Mouse (Mus musculus): Measurements from ENCODE around the gene Fbxl16. TPM values are rescaled to one million over a fixed set of nuclear protein-coding genes. Genes with fewer than 3 reads are reported as not detected.

Fbxl16 gene
- total and polyA plus RNA-seq, 3 experiments: not detected

- peak overlapping the region; percentile 67 to 83 (median 76) for H3K4me3 ChIP-seq (replicated peaks in 1 of 3; ENCODE audit: low read depth in 2 of 3, low read length in 2 of 3, poor library complexity in 1 of 3)
- no peaks in the 10 kb centered on the region for H3K9me3 ChIP-seq (replicated peaks; ENCODE audit: low read length)
- H3K4me2 ChIP-seq (ENCODE audit: insufficient read depth, low read depth, poor library complexity, severe bottlenecking): peak overlapping the region; percentile 71
- 0 out of 2 replicates have a peak, but pooled peaks cover 3% of the 10 kb centered on the region for H3K79me2 ChIP-seq (replicated peaks; ENCODE audit: control insufficient read depth, extremely low read depth, insufficient read depth, poor library complexity, severe bottlenecking)
- H3K9ac ChIP-seq (ENCODE audit: insufficient read depth, low read depth): peak overlapping the region; percentile 42
- peaks cover 14 to 29% of the 10 kb centered on the region in 2 experiments for H3K4me1 ChIP-seq (ENCODE audit: control insufficient read depth in 1 of 2, insufficient read depth in 2 of 2)
- in situ Hi-C loops (cut with MboI; ENCODE audit: low pct_ligation_motif_present, low pct_unique_long_range_greater_than_20kb, low sequenced_read_pairs) (loop anchor here (10.0 kb wide), 1 partner anchor 57 kb away; the partner anchor contains the start of gene Mslnl), dilution Hi-C loops (cut with MboI; ENCODE audit: extremely low pct_ligation_motif_present, extremely low pct_unique_long_range_greater_than_20kb, low sequenced_read_pairs) (no loop called here)
- no peak overlapping the region for H3K27ac ChIP-seq (ENCODE audit: insufficient read depth, low read depth)
- no peak for TF ChIP-seq JUN (IDR thresholded peaks at IDR 0.05; ENCODE audit: insufficient read depth, low read depth, low read length)
- H3K36me3 ChIP-seq (replicated peaks in 1 of 2; ENCODE audit: control insufficient read depth in 1 of 2, insufficient read depth in 1 of 2, low read length in 1 of 2): peaks cover 17 to 50% of the 10 kb centered on the region in 2 experiments
- DNase-seq (ENCODE audit: extremely low read depth): no peak
- no peaks in the 10 kb centered on the region for H3K27me3 ChIP-seq (replicated peaks)
Observed at GRCm38 (mm10) chr17:25791320-25791842, 17.5 kb upstream of the Fbxl16 start.

GRCm38 (mm10) chr17:25791843-25792527, 16.9 kb upstream of the Fbxl16 start:
- H3K79me2 ChIP-seq (replicated peaks; ENCODE audit: control insufficient read depth, extremely low read depth, insufficient read depth, poor library complexity, severe bottlenecking): 0 out of 2 replicates have a peak, but pooled peaks cover 3% of the 10 kb centered on the region
- DNase-seq (ENCODE audit: extremely low read depth): peak; percentile 84
- dilution Hi-C loops (cut with MboI; ENCODE audit: extremely low pct_ligation_motif_present, extremely low pct_unique_long_range_greater_than_20kb, low sequenced_read_pairs): no loop called here
- H3K27me3 ChIP-seq (replicated peaks): no peaks in the 10 kb centered on the region
- no peaks in the 10 kb centered on the region for H3K9me3 ChIP-seq (replicated peaks; ENCODE audit: low read length)
- H3K27ac ChIP-seq (ENCODE audit: insufficient read depth, low read depth): peak overlapping the region; percentile 67
- peak overlapping the region; percentile 71; the same call in 1 of the 2 replicates for H3K4me2 ChIP-seq (ENCODE audit: insufficient read depth, low read depth, poor library complexity, severe bottlenecking)
- peak overlapping the region; percentile 67 to 83 (median 76) for H3K4me3 ChIP-seq (replicated peaks in 1 of 3; ENCODE audit: low read depth in 2 of 3, low read length in 2 of 3, poor library complexity in 1 of 3)
- H3K9ac ChIP-seq (ENCODE audit: insufficient read depth, low read depth): peak overlapping the region; percentile 42
- H3K36me3 ChIP-seq (replicated peaks in 1 of 2; ENCODE audit: control insufficient read depth in 1 of 2, insufficient read depth in 1 of 2, low read length in 1 of 2): peaks cover 17 to 44% of the 10 kb centered on the region in 2 experiments
- peaks cover 14 to 29% of the 10 kb centered on the region in 2 experiments for H3K4me1 ChIP-seq (ENCODE audit: control insufficient read depth in 1 of 2, insufficient read depth in 2 of 2)
- in situ Hi-C loops (cut with MboI; ENCODE audit: low pct_ligation_motif_present, low pct_unique_long_range_greater_than_20kb, low sequenced_read_pairs): loop anchor here (10.0 kb wide), 1 partner anchor 57 kb away; the partner anchor contains the start of gene Mslnl
- TF ChIP-seq TBP (conservative IDR thresholded peaks at IDR 0.05; ENCODE audit: low read depth, low read length): peak; percentile 63; the same call in 1 of the 2 replicates
- TF ChIP-seq RAD21 (IDR thresholded peaks at IDR 0.05; ENCODE audit: low read depth, low read length): no peak
- no peak for TF ChIP-seq SMC3 (IDR thresholded peaks at IDR 0.05; ENCODE audit: low read depth, low read length)
- peak; percentile 20; the same call in 1 of the 2 replicates for TF ChIP-seq ZKSCAN1 (IDR thresholded peaks at IDR 0.05; ENCODE audit: borderline replicate concordance, low read depth, low read length)
- 0 out of 2 replicates have a peak, but pooled peaks have one; percentile 76 for TF ChIP-seq NELFE (IDR thresholded peaks at IDR 0.05; ENCODE audit: low read depth, low read length)
- TF ChIP-seq JUN (IDR thresholded peaks at IDR 0.05; ENCODE audit: insufficient read depth, low read depth, low read length): no peak
- peak; percentile 83; the same call in 1 of the 2 replicates for TF ChIP-seq KAT2A (IDR thresholded peaks at IDR 0.05; ENCODE audit: insufficient replicate concordance, low read length)
- peak; percentile 60; the same call in 1 of the 2 replicates for TF ChIP-seq MEF2A (IDR thresholded peaks at IDR 0.05; ENCODE audit: borderline replicate concordance, low read depth, low read length)
- TF ChIP-seq GABPA (IDR thresholded peaks at IDR 0.05; ENCODE audit: insufficient replicate concordance, low read depth, low read length): peak; percentile 24; the same call in 1 of the 2 replicates
- TF ChIP-seq EP300 (IDR thresholded peaks at IDR 0.05; ENCODE audit: low read length): no peak
- peak; percentile 46 for TF ChIP-seq NRF1 (IDR thresholded peaks at IDR 0.05; ENCODE audit: low read depth, low read length)
- no peak; the same call in 1 of the 2 replicates for TF ChIP-seq USF2 (conservative IDR thresholded peaks at IDR 0.05; ENCODE audit: low read depth, low read length)
- TF ChIP-seq ZC3H11A (IDR thresholded peaks at IDR 0.05; ENCODE audit: low read depth, low read length): no peak
- peak; percentile 81 for TF ChIP-seq CHD2 (IDR thresholded peaks at IDR 0.05; ENCODE audit: low read length)
- peak; percentile 79 for TF ChIP-seq POLR2A (IDR thresholded peaks at IDR 0.05; ENCODE audit: low read depth, low read length)
- peak; percentile 94; the same call in 1 of the 2 replicates for TF ChIP-seq SIN3A (IDR thresholded peaks at IDR 0.05; ENCODE audit: low read length)
- TF ChIP-seq E2F4 (IDR thresholded peaks at IDR 0.05; ENCODE audit: insufficient replicate concordance, low read depth, low read length): no peak
- peak; percentile 55; the same call in 1 of the 2 replicates for TF ChIP-seq MAX (IDR thresholded peaks at IDR 0.05; ENCODE audit: low read length)
- peak; percentile 85 for TF ChIP-seq ZMIZ1 (IDR thresholded peaks at IDR 0.05; ENCODE audit: low read depth, low read length)
- TF ChIP-seq MYC (IDR thresholded peaks at IDR 0.05; ENCODE audit: low read depth, low read length): 0 out of 2 replicates have a peak, but pooled peaks have one; percentile 12
- peak; percentile 74; the same call in 1 of the 2 replicates for TF ChIP-seq MAZ (IDR thresholded peaks at IDR 0.05; ENCODE audit: low read depth, low read length)
- peak; percentile 84 for TF ChIP-seq RCOR1 (conservative IDR thresholded peaks at IDR 0.05; ENCODE audit: low read depth, low read length)
- peak; percentile 23; the same call in 1 of the 2 replicates for TF ChIP-seq UBTF (IDR thresholded peaks at IDR 0.05; ENCODE audit: low read depth, low read length)
- TF ChIP-seq MAFK (IDR thresholded peaks at IDR 0.05; ENCODE audit: insufficient replicate concordance, low read length): no peak
- TF ChIP-seq ELF1 (IDR thresholded peaks at IDR 0.05; ENCODE audit: low read depth, low read length): peak; percentile 77
- peak; percentile 86 for TF ChIP-seq TCF12 (IDR thresholded peaks at IDR 0.05; ENCODE audit: low read depth, low read length)
- peak; percentile 83 for TF ChIP-seq MXI1 (IDR thresholded peaks at IDR 0.05; ENCODE audit: low read depth, low read length)
- no peak for TF ChIP-seq USF1 (IDR thresholded peaks at IDR 0.05; ENCODE audit: low read depth, low read length)
- no peak for TF ChIP-seq ETS1 (conservative IDR thresholded peaks at IDR 0.05; ENCODE audit: low read depth, low read length)

Measured in CH12.LX (cell line).